Mouse (Mus musculus) heart, embryonic 14.5 days (tissue): Measurements from ENCODE around the gene Atg2b. TPM values are rescaled to one million over a fixed set of nuclear protein-coding genes. Genes with fewer than 3 reads are reported as not detected.

Experiments
- ATAC-seq: fragments of 200-750 bp; cut with Nextera tagmentation; 2 replicates; pipeline ENCODE4 v1.8.0; 2017; ENCODE audit warnings: low read depth, moderate TSS enrichment; ENCODE audit not compliant: insufficient number of reproducible peaks, insufficient read depth, low FRiP score
- H3K27ac ChIP-seq, 2 experiments: fragments of 200-500 bp in 1 of 2; fragments of 300-500 bp in 1 of 2; sonication (generic) in 1 of 2; replicated peaks in 1 of 2; 2 replicates each; pipeline ENCODE4 v1.5.1; 2012 to 2014; ENCODE audit warnings: low read depth in 2 of 2, low read length in 2 of 2, control low read depth in 1 of 2, mild to moderate bottlenecking in 1 of 2, mixed read lengths in 1 of 2; ENCODE audit not compliant: control insufficient read depth in 1 of 2, insufficient read depth in 1 of 2
- H3K27me3 ChIP-seq: fragments of 300-500 bp; sonication (generic); 2 replicates; pipeline ENCODE4 v1.6.1; 2014; ENCODE audit warnings: mild to moderate bottlenecking, low read length, control low read depth; ENCODE audit not compliant: control insufficient read depth, insufficient read depth
- H3K36me3 ChIP-seq: fragments of 300-500 bp; sonication (generic); 2 replicates; pipeline ENCODE4 v1.6.1; 2014; ENCODE audit warnings: mild to moderate bottlenecking, control low read depth, low read length, mixed read lengths; ENCODE audit not compliant: control insufficient read depth, insufficient read depth
- H3K4me1 ChIP-seq, 2 experiments: fragments of 200-500 bp in 1 of 2; fragments of 300-500 bp in 1 of 2; sonication (generic) in 1 of 2; 2 replicates each; pipeline ENCODE4 v1.6.1; 2012 to 2014; ENCODE audit warnings: low read length in 2 of 2, control low read depth in 1 of 2, mixed read lengths in 1 of 2; ENCODE audit not compliant: control insufficient read depth in 2 of 2, insufficient read depth in 2 of 2
- H3K4me2 ChIP-seq: fragments of 300-500 bp; sonication (generic); 2 replicates; pipeline ENCODE4 v1.6.1; 2014; ENCODE audit warnings: mild to moderate bottlenecking, low read length
- H3K4me3 ChIP-seq, 2 experiments: fragments of 200-500 bp in 1 of 2; fragments of 300-500 bp in 1 of 2; sonication (generic) in 1 of 2; 2 replicates each; pipeline ENCODE4 v1.5.1; 2012 to 2014; ENCODE audit warnings: low read length in 2 of 2, mild to moderate bottlenecking in 2 of 2, control low read depth in 1 of 2, low read depth in 1 of 2, moderate library complexity in 1 of 2; ENCODE audit not compliant: control insufficient read depth in 1 of 2, insufficient read depth in 1 of 2
- H3K9ac ChIP-seq: fragments of 300-500 bp; sonication (generic); 2 replicates; pipeline ENCODE4 v1.6.1; 2014; ENCODE audit warnings: mild to moderate bottlenecking, low read length
- H3K9me3 ChIP-seq: fragments of 300-500 bp; sonication (generic); 2 replicates; pipeline ENCODE4 v1.6.1; 2016; ENCODE audit warnings: low read length, control low read depth; ENCODE audit not compliant: control insufficient read depth
- WGBS: fragments of 180-500 bp; shearing (Covaris S2); extraction: QIAGEN DNeasy Blood & Tissue Kit; methylation state at CpG from one replicate; pipeline ENCODE4 v1.1.7; 2014; 5-methylcytosine and 5-hydroxymethylcytosine counted together
- polyA plus RNA-seq: library from polyadenylated mRNA; unstranded; fragments of >200 nt; fragmentation: Nextera tagmentation; extraction: Ambion mirVana; gene quantifications from 2 replicates; pipeline ENCODE4 v1.2.1, GENCODE M21; 2014

Gene Atg2b
- 10.6 and 11.9 TPM in 2 replicates for polyA plus RNA-seq

GRCm38 (mm10) chr12:105685001-105685691 lies at the start of gene Atg2b:
Gene Atg2b (minus strand): TSS chr12:105685211.
- Histone ChIP-seq H3K9ac (peak within 1 kb of the TSS; percentile 92), H3K27ac (peak within 1 kb of the TSS; percentile 92), H3K4me3 (peak within 1 kb of the TSS; percentile 81 to 83), H3K9me3 (no peaks in the 10 kb centered on the region), H3K4me2 (peak within 1 kb of the TSS; percentile 77), H3K4me1 (peaks cover 5 to 19% of the 10 kb centered on the region in 2 experiments), H3K27me3 (no peaks in the 10 kb centered on the region), H3K36me3 (peaks cover 18% of the 10 kb centered on the region)
- WGBS = under 1% methylated on average over 73 of the region's 73 CpGs
- peak; percentile 93 for ATAC-seq

DNA sequence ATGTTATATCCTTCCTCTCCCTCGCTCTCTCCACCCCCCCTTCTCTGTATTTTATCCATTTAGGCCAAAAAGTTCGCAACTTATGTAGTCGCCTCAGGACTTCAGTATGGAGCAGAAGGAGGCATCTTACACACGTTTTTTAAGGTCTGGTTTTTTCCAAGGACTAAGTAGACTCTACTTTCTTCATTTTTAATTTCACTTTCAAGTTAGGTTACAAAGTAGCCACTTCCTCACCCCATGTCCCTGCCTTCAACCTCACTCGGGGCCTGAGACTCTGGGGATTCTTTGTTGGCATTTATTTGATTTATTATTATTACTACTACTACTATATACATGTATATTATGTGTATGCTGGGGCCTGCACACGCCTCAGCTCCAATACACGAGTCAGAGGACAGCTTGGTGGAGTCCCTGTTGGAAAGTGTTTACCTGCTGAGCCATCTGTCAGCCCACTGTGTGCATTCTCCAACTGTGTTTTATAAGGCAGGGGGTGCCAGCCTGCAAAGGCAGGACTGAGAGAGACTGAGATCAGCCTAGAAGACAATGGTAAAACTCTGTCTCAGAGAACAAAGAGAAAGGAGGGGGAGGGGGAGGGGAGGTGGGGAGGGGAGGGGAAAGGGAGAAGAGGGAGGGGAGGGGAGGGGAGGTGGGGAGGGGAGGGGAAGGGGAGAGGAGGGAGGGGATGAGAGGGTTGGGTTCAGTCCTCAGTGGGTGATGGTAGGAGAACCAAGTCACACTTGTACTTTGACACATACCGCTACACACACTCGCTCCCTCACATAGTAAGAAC lies 48.6 kb upstream of the Atg2b start:
- H3K9ac ChIP-seq = no peak overlapping the region
- H3K27ac ChIP-seq = no peak overlapping the region
- no peaks in the 10 kb centered on the region for H3K9me3 ChIP-seq
- H3K27me3 ChIP-seq = no peaks in the 10 kb centered on the region
- no peaks in the 10 kb centered on the region for H3K36me3 ChIP-seq
- no peak overlapping the region for H3K4me3 ChIP-seq
- ATAC-seq = no peak
- H3K4me1 ChIP-seq = no peaks in the 10 kb centered on the region
- H3K4me2 ChIP-seq = no peak overlapping the region
- WGBS = 78% methylated on average over 9 of the region's 9 CpGs

DNA sequence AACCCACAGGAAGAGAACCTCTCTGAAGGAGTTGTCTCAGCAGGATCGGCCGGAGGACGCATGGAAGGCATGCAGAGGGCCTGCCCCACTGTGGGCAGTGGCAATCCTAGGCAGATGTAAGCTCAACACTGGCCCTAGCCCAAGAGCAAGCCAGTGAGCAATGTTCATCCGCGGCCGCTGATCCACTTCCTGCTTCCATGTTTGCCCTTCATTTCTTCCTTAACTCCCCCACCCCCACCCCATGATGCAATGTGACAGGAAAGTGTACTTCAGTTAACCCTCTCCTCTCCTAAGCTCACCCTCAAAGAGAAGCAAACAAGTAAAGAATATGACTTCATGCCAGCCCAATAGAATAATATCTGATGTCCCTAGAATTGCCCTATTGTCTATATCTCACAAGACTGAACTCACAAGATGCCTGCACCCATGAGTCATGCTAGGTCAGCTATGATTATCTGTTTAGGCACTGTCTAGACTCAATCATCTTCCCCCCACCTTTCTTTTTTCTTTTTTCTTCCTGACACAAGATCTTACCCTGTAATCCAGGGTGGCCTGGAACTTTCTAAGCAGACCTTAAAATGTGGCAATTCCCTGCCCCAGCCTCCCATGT lies 45.9 kb upstream of the Atg2b start:
- no peak for ATAC-seq
- Histone ChIP-seq H3K4me1 (no peaks in the 10 kb centered on the region), H3K4me3 (no peak overlapping the region), H3K9ac (no peak overlapping the region), H3K27ac (no peak overlapping the region), H3K36me3 (no peaks in the 10 kb centered on the region), H3K9me3 (no peaks in the 10 kb centered on the region), H3K27me3 (no peaks in the 10 kb centered on the region), H3K4me2 (no peak overlapping the region)
- WGBS = 72% methylated on average over 6 of the region's 6 CpGs

- ATAC-seq = no peak
- Histone ChIP-seq H3K27me3 (no peaks in the 10 kb centered on the region), H3K4me2 (no peak overlapping the region), H3K9me3 (no peaks in the 10 kb centered on the region), H3K9ac (no peak overlapping the region), H3K36me3 (no peaks in the 10 kb centered on the region), H3K4me3 (no peak overlapping the region), H3K4me1 (no peaks in the 10 kb centered on the region), H3K27ac (no peak overlapping the region)
- 30% methylated on average over 8 of the region's 8 CpGs for WGBS
Measured at GRCm38 (mm10) chr12:105727964-105728363, 43.0 kb upstream of the Atg2b start.

- Histone ChIP-seq H3K27me3 (no peaks in the 10 kb centered on the region), H3K27ac (no peak overlapping the region), H3K9me3 (no peaks in the 10 kb centered on the region), H3K9ac (no peak overlapping the region), H3K4me2 (no peak overlapping the region), H3K4me3 (no peak overlapping the region), H3K36me3 (no peaks in the 10 kb centered on the region), H3K4me1 (no peaks in the 10 kb centered on the region)
- WGBS = 72% methylated on average over 3 of the region's 3 CpGs
- ATAC-seq = no peak
Measured at GRCm38 (mm10) chr12:105727268-105727667, 42.3 kb upstream of the Atg2b start.

DNA sequence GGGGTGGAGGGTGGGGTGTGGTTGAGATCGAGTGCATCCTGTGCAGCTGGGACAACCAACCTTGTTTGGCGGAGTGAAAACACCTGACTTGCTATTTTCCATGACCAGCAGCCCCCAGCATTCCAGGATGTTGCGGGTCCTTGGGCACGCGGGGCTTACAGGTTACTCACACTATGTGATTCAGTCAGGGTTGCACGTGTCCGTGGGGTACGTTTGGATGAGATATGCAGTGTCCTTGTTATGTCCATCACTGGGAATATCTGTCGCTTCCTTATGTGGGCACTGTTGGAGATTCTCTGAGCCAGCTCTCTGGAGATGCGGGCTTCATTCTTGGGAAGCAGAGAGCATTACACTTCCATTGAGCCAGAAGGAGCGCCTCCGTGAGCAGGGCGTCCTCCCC lies 40.7 kb upstream of the Atg2b start:
- Histone ChIP-seq H3K27ac (no peak overlapping the region), H3K9ac (no peak overlapping the region), H3K9me3 (no peaks in the 10 kb centered on the region), H3K4me2 (no peak overlapping the region), H3K27me3 (no peaks in the 10 kb centered on the region), H3K4me1 (no peaks in the 10 kb centered on the region), H3K36me3 (no peaks in the 10 kb centered on the region), H3K4me3 (no peak overlapping the region)
- no peak for ATAC-seq
- 68% methylated on average over 13 of the region's 13 CpGs for WGBS

DNA sequence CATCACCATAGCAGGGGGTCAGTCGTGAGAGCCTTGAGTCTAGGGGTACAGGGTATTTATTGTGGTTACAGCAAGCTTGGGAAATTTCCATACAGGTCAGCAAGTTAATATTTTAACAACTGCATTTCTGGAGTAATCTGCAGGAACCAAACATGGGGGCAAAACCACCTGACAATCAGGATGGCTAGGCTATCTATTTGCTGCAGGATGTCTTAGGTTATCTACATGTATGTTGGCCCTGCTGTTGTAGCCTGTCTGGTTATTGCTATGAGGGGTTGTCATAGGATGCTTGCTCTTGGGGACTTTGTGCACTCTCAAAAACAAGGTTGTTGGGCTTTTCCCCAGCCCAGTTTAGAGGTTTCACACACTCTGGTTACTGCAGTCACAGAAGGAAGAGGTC lies 39.6 kb upstream of the Atg2b start:
- no peaks in the 10 kb centered on the region for H3K9me3 ChIP-seq

More for the DNA sequence above, 39.6 kb upstream of the Atg2b start:
- Histone ChIP-seq H3K4me1 (no peaks in the 10 kb centered on the region), H3K9ac (no peak overlapping the region), H3K36me3 (no peaks in the 10 kb centered on the region), H3K4me3 (no peak overlapping the region), H3K27me3 (no peaks in the 10 kb centered on the region), H3K27ac (no peak overlapping the region), H3K4me2 (no peak overlapping the region)
- no peak for ATAC-seq
- 61% methylated on average over 1 of the region's 1 CpGs for WGBS
